Mouse (Mus musculus): ENCODE data around the gene Sgta.

Sgta gene

DNA sequence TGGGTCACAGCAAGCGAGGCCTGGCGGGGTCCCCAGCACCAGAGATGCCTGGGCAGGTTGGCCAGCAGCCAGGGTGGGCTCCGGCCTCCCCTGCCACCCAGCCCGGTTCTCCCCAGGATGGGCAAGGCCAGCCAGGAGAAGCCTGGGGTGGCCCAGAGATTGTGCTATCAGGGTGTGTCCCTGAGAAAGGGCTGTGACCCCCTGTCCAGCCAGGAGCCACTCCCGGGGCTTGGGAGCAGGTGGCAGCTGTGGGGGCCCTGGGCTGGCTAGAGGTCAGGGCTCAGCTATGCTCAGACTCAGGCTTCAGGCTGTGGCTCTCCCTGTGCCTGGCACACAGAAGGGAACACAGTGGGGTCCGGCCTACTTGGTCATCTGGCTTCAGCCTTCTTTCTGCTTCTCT lies 40.3 kb downstream of the Sgta start:
- no peak for DNase-seq (ENCODE audit: low read depth)

DNA sequence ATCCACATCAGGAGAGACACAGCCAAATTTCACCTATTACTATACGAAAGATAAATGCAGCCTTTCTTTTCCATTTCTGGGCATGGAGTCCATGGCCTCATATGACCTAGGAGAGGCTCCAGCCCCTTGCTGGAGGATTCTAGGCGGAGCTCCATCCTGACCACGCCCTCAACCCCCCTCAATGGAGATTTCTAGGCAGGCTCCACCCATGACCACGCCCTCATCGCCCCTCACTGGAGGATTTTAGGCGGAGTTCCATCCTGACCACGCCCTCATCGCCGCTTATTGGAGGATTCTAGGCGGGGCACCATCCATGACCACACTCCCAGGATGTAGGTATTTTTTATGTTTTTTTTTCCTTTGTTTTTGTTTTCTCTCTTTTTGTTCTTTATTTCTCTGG lies 41.7 kb downstream of the Sgta start:
- no peak for DNase-seq (ENCODE audit: low read depth)

DNA sequence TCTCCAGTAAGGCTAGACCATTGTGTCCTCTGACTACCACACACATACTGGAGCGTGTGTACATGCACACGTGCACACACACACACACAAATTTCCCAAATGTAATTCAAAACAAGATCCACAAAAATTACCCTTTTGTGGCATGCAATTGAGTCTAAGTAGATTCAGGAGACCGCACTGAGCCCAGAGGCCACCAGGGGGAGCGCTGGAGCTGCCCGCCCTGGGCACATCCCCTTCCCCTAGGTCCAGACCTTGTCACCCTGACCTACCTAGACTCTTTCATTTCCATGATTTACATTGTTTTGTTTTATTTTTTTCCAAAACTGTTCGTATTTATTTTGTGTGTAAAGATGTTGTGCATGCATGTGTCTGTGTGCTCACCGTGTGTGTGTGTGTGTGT lies 43.3 kb downstream of the Sgta start:
- DNase-seq (ENCODE audit: low read depth): no peak

DNA sequence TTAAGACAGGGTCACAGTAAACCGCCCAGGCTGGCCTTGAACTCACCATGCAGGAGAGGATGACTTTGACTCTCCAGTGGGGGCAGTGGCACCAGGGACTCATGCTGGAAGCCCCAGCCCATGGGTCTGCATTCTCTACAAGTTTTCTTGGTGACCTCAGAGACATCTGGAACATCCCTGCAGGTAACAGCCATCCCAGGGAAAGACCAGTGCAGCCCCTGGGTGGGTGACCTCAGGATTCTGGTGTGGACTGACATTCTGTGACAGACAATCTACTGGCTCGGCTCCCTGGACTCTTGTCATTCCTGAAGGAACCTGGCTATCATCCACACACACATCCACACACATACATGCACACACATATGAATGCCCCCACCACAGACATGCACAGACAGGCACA lies 44.3 kb downstream of the Sgta start:
- no peak for DNase-seq (ENCODE audit: low read depth)

DNA sequence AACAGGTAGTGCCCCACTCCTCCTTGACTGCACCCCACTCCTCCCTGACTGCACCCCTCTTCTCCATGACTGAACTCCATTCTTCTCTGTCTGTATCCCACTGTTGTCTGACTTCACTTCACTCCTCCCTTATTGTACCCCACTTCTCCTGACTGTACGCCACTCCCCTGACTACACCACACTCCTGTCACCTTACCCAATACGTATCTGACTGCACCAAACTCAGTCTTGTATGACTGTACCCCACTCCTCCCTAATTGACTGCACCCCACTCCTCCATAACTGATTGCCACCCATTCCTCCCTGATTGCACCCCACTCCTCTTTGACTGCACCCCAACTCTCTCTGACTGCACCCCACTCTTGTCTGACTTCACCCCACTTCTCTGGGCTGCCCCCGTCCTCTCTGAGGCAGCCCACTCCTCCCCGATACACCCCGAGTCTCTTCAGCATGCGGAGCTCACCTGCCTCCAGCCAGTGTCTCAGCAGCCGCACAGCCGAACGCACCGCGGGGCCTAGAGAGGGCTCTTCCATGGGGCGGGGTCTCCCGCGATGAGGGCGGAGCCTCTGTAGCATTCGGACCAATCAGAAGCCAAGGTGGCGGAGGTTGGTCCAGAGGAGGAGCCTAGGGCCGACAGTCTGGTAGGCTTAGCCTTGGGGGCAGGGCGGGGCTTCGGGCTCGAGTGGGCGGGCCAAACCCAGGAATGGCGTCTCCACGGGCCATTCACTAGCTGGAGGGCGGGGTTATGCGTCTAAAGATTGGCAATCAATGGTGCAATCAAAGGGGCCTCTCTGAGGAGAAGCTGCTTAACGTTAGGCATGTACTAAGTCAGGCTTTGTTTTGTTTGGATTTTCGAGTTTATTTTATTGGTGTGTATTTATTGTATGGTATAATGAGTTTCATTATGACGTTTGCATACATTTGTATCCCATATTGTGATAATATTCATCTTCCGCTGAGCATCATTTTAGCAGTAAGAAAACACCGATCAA lies 45.3 kb downstream of the Sgta start, which contains the start of gene Gng7:
Gene Gng7 (minus strand): TSS at position 553 of the 992 bp plus-strand sequence.
- DNase-seq (ENCODE audit: low read depth): peak; percentile 94

DNA sequence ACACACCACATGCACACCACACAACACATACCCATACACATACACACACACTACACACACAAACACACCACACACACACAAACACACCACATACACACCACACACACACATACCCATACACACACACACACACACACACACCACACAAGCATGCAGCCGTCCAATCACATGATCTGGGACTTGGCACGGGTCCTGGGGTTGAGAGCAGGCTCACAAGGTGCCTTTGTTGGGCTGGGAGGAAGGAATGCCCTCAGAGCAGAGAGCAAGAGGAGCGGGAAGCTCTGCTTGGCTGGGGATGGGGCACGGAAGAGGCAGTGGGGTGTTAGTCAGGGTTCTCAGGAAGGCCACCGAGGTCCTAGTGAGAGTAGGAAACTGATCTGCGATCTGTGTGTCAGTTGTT lies 49.1 kb downstream of the Sgta start:
- DNase-seq (ENCODE audit: low read depth): no peak

DNA sequence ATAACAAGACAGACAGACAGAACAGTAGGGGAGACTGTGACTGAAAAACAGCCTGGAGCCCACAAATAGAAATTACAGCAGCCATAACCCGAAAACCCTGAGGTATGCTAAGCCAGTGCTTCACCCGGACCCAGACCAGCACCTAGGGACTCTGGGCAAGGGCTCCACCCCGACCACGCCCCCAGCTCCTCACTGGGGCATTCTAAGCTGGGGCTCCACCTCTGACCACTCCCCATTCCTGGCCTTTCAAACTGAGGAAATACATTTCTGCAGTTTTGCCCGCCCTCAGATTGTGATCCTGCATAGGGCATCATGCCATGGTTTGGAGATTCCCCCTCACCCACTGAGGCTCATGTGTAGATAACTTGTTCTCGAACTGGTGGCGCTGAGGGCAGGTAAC lies 52.7 kb downstream of the Sgta start:
- DNase-seq (ENCODE audit: low read depth): no peak

DNA sequence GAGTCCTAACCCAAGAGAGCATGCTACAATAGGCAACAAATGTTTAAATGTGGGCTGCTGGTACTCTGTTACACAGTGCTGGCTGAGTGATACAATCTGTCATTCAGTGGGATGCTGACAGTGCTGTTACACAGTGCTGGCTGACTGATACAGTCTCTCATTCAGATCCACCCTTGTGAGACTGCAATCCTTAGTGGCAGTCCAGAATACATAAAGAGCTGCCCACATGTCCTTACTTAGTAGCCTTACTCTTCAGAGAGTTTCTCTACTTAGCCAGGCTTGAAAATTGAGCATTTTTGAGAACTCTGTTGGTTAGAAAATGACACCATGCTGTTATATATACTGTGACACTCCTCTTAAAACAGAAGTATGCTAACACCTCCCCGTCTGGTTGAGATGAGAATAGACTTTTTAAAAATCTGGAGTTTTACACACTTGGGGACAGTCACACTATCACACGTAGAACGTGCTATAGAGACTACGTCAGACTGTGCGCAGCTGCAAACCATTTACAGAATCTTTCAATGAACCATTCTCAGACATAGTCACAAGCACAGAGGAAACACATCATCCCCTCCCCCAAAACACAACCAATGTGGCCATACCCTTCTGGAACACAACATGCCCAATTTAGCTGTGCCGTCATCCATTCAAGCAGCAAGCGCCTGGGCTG lies 53.8 kb downstream of the Sgta start:
- DNase-seq (ENCODE audit: low read depth): no peak

DNA sequence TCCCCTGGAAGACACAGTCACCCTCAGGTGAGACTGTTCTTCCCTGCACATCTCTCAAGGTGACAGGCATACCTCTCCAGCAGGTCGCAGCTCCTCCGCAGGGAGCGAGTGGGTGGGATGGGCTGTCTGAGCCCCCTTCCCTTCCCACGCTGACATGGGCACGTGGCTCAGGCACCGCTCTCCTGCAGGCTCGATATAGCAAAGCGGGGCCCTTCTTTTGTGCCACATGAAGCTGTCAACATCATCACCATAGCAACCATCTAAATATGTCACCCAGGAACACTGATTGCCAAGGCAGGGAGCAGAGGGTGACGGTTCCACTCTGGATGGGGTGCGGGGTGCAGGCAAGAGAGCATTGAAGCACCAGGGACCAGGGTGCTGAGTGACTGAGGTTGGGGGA lies 58.8 kb downstream of the Sgta start:
- no peak for DNase-seq (ENCODE audit: low read depth)

DNA sequence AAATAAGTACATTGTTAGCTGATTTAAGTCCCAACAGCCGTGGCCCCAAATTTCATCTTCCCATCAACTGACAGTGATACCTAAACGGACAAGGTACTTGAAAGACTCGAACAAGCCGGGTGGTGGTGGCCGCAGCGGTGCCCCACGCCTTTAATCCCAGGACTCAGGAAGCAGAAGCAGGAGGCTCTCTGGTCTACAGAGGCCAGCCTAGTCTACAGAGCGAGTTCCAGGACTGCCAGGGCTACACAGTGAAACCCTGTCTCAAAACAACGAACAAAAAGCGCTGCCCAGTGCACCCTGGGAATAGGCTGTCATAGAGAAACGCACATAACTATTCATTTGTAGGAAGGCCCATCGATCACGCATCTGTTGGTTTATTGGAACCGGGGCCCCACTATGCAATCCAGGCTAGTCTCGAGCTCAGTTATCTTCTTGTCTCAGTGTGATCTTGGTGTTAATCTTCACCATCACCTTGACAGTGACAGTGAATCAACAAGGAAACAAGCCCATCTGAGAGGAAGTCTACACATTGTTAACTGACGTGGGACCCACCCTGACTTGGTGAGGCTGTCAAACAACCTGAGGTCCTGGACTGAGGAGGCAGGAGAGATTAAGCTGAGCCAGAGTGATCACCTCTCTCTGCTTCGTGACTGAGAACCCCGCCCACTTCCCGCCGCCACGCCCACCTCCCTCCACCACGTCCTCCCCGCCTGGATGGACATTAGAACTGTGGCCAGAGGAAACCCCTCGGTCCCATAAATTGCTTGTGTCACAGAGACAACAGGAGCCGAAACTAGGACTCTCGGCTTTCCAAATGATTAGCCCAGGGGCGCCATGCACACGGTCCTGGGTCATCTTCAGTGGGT lies 59.6 kb downstream of the Sgta start:
- DNase-seq (ENCODE audit: low read depth): no peak

DNA sequence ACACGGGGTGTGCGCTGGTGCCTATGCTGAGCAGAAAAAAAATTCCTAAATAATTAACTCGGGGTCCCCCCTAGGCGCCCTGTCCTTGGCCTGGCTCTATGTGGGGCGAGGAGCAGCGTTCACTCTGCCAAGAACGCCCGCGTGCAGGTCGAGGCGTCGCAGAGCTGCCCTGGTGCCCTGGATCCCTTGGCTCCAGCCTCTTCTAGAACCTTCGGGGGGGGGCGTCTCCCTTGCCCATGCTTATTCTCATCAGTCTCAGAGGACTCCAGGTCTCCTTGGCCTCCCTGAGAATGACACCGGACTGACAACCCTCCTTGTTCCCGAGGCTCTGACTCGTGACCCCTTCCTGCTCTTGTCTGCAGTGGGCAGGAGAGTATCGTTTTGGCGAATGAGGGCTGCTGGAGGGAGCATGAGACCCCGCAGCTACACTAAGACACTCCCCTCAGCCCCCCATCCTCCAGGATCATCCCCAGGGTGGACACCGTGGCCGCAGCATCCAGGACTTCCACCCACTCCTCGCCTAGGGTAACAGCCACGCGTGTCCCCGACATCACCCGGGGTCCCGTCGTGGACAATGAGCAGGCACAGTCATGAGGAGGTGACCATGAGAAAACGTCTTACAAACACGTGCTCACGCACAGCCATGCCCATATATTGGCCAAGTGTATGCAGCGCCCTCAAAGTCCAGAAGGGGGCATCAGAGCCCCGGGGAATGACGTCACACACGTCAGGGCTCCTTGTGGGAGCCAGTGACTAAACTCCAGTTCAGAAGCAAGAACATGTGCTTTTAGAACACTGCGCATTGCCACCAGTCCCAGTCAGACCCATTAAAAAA lies 60.4 kb downstream of the Sgta start:
- peak; percentile 85 for DNase-seq (ENCODE audit: low read depth)

DNA sequence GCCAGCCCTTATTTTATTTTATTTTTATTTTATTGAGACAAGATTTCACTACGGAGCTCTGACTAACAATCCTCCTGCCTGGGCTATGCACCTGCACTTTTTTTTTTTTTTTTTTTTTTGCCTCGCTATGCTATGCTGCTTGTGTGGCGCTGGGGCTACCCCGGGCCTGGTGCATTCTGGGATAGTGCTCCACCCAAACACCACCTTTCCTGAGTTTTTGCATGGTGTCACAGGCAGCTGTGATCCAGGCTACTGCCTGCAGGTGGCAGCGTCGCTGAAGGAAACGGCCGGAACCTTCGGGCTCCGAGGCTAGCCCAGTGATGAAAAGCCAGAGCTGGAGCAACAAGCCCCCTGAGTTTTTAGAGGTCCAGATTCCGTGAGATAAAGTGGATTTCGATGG lies 61.2 kb downstream of the Sgta start:
- DNase-seq (ENCODE audit: low read depth): no peak

DNA sequence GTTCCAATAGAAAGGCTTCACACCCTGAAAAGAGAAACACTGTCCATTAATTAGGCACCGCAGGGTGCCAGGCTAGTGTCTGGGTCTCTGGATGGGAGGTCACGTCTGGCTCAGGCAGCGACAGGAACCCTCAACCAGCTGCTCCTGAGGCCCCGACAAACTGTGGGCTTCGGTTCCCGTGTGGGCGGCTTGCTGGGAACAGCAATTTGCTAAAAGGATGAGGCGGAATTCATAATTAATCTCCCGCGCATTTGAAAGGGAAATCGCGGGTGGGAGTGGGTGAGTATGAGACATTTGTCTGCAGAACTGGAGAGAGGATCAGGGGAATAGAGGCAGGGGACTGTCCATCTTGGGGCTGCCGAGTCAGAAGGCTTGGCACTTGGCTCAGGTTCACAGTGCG lies 62.0 kb downstream of the Sgta start:
- DNase-seq (ENCODE audit: low read depth): no peak

DNA sequence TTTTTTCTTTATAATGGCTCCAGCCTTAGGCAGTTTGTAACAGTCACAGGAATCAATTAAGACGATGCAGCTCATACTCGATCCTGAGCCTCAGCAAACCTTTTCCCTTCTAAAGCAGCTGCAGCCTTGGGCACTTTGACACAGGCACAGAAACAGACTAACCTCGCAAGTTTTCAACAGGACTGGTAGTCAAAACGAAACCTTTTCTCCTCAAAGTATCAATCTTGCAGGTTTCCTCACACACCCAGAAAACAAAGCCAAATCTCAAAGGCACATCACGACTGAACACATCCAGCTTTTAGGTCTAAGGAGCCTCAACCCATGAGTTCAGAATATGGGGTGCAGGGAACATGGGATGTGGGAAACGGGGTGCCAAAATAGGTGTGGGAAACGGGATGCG lies 62.6 kb downstream of the Sgta start:
- no peak for DNase-seq (ENCODE audit: low read depth)

DNA sequence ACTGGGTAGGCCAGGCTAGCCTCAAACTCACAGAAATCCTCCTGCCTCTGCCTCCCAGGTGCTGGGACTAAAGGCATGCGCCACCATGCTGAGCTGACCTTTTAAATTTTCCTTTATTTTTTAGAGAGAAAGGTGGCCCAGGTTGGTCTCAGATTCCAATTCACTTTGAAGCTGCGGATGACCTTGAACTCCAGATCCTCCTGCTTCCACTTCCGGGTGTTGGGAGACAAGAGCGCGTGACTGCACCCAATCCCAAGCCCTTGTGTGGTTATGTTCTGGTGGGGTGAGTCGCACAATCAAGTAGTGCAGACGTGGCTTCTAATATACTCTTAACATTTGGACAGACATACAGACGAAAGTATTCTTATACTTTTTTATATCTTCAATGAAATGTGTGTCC lies 63.5 kb downstream of the Sgta start:
- no peak for DNase-seq (ENCODE audit: low read depth)

DNA sequence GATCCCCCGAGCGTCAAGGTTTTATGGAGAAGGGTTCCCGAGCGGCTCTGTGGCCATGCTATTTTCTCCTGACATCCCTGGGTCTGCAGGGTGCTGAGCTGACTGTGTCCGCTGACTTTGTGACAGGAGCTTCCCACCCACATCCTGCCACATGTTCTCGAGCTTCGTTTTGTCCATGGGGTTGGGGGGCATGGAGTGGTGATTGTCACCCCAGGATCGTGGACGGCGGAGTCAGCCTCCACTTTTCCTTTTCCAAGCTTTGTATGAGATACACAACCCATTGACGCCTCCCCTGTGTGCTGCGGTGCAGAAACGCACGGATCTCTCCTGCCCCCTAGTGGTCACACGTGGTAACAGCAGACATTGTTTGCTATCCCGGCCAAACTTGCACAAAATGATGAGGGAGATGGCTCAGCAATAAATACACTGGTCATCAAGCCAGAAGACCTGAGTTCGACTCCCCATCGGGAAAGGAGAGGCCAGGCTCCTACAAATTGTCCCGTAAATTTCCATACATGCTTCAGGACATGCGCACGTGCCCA lies 64.8 kb downstream of the Sgta start:
- no peak for DNase-seq (ENCODE audit: low read depth)

DNA sequence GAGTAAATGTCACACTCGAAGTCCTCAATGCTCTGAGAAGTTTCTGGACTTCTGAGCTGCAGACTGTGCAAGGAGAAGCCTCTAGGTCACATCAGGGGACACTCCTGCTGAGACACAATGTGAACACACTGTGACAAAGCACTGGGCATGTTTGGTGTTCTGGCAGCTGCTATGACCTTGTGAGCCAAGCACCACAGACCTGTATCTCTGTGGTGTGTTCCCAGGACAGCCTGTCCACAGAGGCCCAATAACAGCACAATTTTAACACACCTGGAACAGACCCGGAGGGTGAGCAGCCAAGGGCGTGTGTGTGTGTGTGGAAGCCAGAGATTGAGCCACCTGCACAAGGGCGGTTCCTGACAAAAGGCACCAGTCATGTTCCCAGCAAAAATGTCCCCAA lies 65.4 kb downstream of the Sgta start:
- DNase-seq (ENCODE audit: low read depth): no peak

All from fibroblast of lung, adult 2 months (primary cell).